19 mouse cellular contexts compared by ENCODE assay signal in genomic region chr1:132900945-132901344, GRCm38 (mm10). TPM values are rescaled to one million over a fixed set of nuclear protein-coding genes. Genes with fewer than 3 reads are reported as not detected.
DNase-seq lines count a peak whose midpoint lies in the region; ATAC-seq lines count a peak whose summit lies in the region.
"Had no signal": no experiment of that assay in that cellular context is flagged by ENCODE, and none has a peak within 500 bp of the region (broad histone marks: within the 10 kb centered on the region; RNA-seq: fewer than 3 reads in every experiment).

No protein-coding gene starts in this region.

- no peak overlapping the region for H3K4me3 ChIP-seq in heart, embryonic 10.5 days
- H3K4me3 ChIP-seq in heart, embryonic 11.5 days (ENCODE audit: low read depth, low read length): no peak overlapping the region
- H3K4me3 ChIP-seq: embryonic facial prominence, embryonic 10.5 days; forebrain, embryonic 13.5 days; gastrocnemius, adult 2 months; heart, embryonic 13.5 days; hindbrain, embryonic 15.5 days had no signal

- WGBS in heart, embryonic 10.5 days: 80% methylated on average over 5 of the region's 5 CpGs
- WGBS in heart, embryonic 11.5 days (ENCODE audit: insufficient replicate concordance): 77% methylated on average over 5 of the region's 5 CpGs

- peak; percentile 71 for DNase-seq in heart, embryonic 10.5 days (ENCODE audit: low spot score)
- peak; percentile 58 to 75 for DNase-seq in cerebellum, adult 18-20 months
- peak; percentile 65 for DNase-seq in cerebellum, adult 9-11 months
- DNase-seq in cerebellum, postnatal 36 days: peak; percentile 42 to 53
- DNase-seq in adrenal gland, adult 18-20 months (ENCODE audit: low spot score in 2 of 2): no peak
- DNase-seq in adrenal gland, adult (ENCODE audit: inconsistent age in 2 of 2, low spot score in 1 of 2): no peak
- DNase-seq: adrenal gland, postnatal 10 days; forebrain, postnatal 0 days; gastrocnemius, adult 2 months; heart, adult 18-20 months; heart, postnatal 36 days; kidney, adult 9 months; kidney, postnatal 10 days had no signal

- no peak overlapping the region for H3K9ac ChIP-seq in heart, embryonic 11.5 days (ENCODE audit: low read depth, low read length)
- H3K9ac ChIP-seq: forebrain, embryonic 13.5 days; forebrain, postnatal 0 days; heart, embryonic 13.5 days; hindbrain, embryonic 15.5 days had no signal

- no peaks in the 10 kb centered on the region for H3K36me3 ChIP-seq in heart, embryonic 10.5 days
- no peaks in the 10 kb centered on the region for H3K36me3 ChIP-seq in heart, embryonic 11.5 days (ENCODE audit: control insufficient read depth, insufficient read depth, low read length)
- H3K36me3 ChIP-seq: embryonic facial prominence, embryonic 10.5 days; heart, embryonic 13.5 days; hindbrain, embryonic 15.5 days had no signal

- H3K4me1 ChIP-seq in heart, embryonic 10.5 days: peaks cover 11% of the 10 kb centered on the region
- H3K4me1 ChIP-seq in heart, embryonic 11.5 days (ENCODE audit: control insufficient read depth, insufficient read depth, low read length): peaks cover 3% of the 10 kb centered on the region; the same call in 1 of the 2 replicates

- no peaks in the 10 kb centered on the region for H3K9me3 ChIP-seq in heart, embryonic 10.5 days
- no peaks in the 10 kb centered on the region for H3K9me3 ChIP-seq in heart, embryonic 11.5 days (replicated peaks; ENCODE audit: control insufficient read depth, low read length)
- H3K9me3 ChIP-seq: embryonic facial prominence, embryonic 10.5 days; forebrain, embryonic 13.5 days; hindbrain, embryonic 15.5 days had no signal

- peaks cover 13% of the 10 kb centered on the region for H3K27me3 ChIP-seq in heart, embryonic 10.5 days (ENCODE audit: insufficient read depth, poor library complexity, severe bottlenecking)
- no peaks in the 10 kb centered on the region for H3K27me3 ChIP-seq in heart, embryonic 11.5 days (ENCODE audit: control insufficient read depth, insufficient read depth, low read length)
- H3K27me3 ChIP-seq: forebrain, embryonic 13.5 days; hindbrain, embryonic 15.5 days had no signal

- no peak overlapping the region for H3K4me2 ChIP-seq in heart, embryonic 11.5 days
- H3K4me2 ChIP-seq: forebrain, embryonic 13.5 days; heart, embryonic 13.5 days; hindbrain, embryonic 15.5 days had no signal

- no peak overlapping the region for H3K27ac ChIP-seq in heart, embryonic 10.5 days
- no peak overlapping the region for H3K27ac ChIP-seq in heart, embryonic 11.5 days (ENCODE audit: low read depth, low read length)
- H3K27ac ChIP-seq: embryonic facial prominence, embryonic 10.5 days; forebrain, embryonic 13.5 days; gastrocnemius, adult 2 months; heart, embryonic 13.5 days; hindbrain, embryonic 15.5 days had no signal

- ATAC-seq in heart, embryonic 11.5 days (replicated peaks; ENCODE audit: insufficient number of reproducible peaks, low FRiP score, low TSS enrichment): no peak
- ATAC-seq: forebrain, embryonic 13.5 days; forebrain, postnatal 0 days; intestine, postnatal 0 days had no signal

RNA-seq across cellular contexts. Expression of gene Lrrn2, which starts 20.9 kb away (rescaled TPM):
- polyA plus RNA-seq in heart, embryonic 10.5 days (2016; fragmentation: Nextera tagmentation; extraction: Ambion mirVana): 5.1 and 6.3 TPM in 2 replicates
- 5.7 and 6.2 TPM in 2 replicates for polyA plus RNA-seq in heart, embryonic 11.5 days (2014; fragmentation: Nextera tagmentation; extraction: Ambion mirVana)
- 1 to 10 TPM; 5.0 to 9.6 TPM for total RNA-seq in adrenal gland, adult 18-20 months (2021)

Comparison
In these comparisons a context has a peak if more than half of its experiments do, and no peak if none do; other contexts are left out.
1. DNase-seq: peak in heart, embryonic 10.5 days (single experiment), cerebellum, adult 18-20 months (2 of 2), cerebellum, adult 9-11 months (single experiment) and cerebellum, postnatal 36 days (2 of 2); none in adrenal gland, adult 18-20 months (0 of 2) and adrenal gland, adult (0 of 2).